Mouse (Mus musculus): Measurements from ENCODE around the gene Zbtb21.

DNA sequence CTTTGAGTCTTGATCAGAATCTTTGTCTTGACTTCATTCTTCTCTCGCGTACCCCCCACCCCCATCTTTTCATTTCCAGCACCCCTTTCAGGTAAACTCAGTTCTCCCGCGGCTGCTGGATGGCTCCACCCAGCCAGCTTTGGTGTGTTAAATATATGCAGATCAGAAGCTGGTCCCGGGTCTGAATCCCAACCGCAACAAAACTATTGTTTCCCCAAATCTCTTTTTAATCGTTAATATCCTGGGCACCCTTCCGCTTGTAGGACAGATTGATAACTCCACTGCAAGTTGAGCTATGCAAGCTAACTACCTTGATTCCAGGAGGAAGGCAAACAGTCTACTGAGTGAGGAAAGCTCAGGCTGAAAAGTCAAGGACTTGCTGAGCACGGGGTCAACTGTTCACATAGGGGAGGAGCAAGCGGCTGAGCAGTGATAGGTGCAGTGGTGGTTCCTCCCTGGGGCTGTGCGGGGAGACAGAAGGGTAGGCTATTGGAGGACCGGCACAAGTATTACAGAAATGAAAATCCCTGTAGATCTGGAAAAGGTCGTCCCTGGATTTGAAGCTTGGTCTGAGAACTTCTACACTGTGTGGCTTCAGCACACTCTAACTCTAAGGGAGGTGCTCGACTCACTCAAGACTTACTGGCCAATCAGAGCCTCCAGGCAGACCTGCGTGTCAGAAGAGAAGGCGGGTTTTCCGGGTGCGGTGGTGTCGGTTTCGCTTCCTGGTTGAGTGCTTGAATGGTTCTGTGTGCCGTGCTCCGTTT, 34.4 kb upstream of the Zbtb21 start, which contains the start of gene B230307C23Rik:
- TF ChIP-seq POLR2A (IDR thresholded peaks at IDR 0.05; ENCODE audit: borderline replicate concordance, extremely low read depth, low read depth, low read length) (peak; percentile 61; the same call in 1 of the 2 replicates), CTCF (IDR thresholded peaks at IDR 0.05; ENCODE audit: insufficient read depth, low read length) (no peak)

Measured in lung, adult 2 months (tissue).